Mouse (Mus musculus) cerebellum, adult 2 months (tissue): ENCODE measurements around the gene Scaf8.

Experiments
- CTCF ChIP-seq: fragments of 200-500 bp; IDR thresholded peaks from 2 replicates; pipeline ENCODE4 v1.5.1; 2011; ENCODE audit warnings: low read depth, mild to moderate bottlenecking, control low read depth, low read length, moderate library complexity, borderline replicate concordance; ENCODE audit not compliant: insufficient read depth
- POLR2A ChIP-seq: fragments of 200-500 bp; IDR thresholded peaks from 2 replicates; pipeline ENCODE4 v1.6.1; 2011; ENCODE audit warnings: low read length, control low read depth, borderline replicate concordance; ENCODE audit not compliant: insufficient read depth

DNA sequence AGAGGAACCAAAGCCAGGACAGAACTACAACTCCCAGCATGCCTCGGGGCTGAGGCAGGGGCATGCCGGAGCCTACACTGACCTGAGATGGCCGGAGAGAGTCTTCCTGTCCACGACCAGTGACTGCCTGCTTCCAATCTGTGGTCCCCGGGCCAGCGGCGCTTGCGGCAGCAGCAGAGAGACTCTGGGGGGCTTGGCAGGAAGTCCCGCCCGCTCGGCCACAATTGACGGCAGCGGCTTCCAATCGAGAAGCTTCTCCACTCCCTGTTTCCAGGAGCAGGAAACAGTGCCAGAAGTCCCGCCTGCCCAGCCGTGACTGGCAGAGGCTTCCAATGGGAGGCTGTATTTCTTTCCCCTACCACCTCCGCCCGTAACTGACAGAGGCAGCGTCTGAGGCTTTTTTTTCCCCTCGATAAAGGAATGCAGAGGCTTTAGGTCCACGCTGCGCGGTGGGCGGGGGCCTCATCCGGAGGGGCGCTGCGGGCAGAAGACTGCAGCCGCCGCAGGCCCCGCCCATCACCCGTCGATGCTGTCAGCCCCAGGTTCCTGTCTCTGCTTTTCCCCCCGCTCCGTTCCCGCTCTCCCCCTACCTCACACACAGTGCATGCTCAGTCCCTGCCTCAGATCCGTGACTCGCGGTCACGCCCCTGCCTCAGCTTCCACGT lies 30.8 kb upstream of the Scaf8 start:
- TF ChIP-seq CTCF (no peak), POLR2A (peak; percentile 67; the same call in 1 of the 2 replicates)
